Mouse (Mus musculus) embryo, embryonic 10 days (tissue): ENCODE results near the gene Usp39.

Experiments used
- DNase-seq: peaks from one replicate; pipeline ENCODE4 v3.0.0-alpha.2; 2015; ENCODE audit warnings: low spot score

Usp39 gene

DNA sequence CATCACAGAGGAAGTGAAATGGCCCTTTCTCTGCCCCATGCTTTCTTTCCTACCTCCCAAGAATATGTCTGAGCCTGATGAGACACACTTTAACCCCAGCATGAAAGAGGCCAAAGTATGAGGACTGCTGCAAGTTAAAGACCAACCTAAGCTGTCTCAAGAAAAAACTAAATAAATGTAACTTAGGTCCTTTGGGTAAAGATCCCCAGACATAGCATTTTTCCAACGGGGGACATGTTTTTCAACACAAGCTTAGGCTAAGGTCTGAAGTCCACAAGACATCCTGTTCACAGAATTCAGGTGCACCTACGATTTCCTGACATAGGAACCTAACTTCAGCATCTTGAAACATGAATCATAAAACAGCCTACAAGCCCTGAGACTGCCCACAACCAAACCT lies 5.2 kb upstream of the Usp39 start:
- DNase-seq = no peak

DNA sequence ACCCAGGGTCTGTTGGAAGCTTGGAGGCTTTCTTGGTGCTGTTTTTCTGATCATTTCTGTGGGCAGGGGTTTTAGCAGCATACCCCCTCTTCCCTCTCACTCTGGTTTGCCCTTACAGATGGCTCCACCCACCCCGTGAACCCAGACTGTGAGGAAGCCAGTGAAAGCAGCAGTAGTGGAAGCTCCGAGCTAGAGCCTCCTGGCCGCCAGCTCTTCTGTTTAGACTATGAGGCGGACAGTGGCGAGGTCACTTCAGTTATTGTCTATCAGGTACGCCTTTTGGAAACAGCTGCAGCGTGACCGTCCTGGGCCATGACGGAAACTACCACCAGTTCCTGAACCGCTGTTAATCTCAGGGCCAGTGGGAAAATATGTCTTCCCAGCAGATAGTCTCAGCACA lies 3.4 kb upstream of the Usp39 start:
- no peak for DNase-seq

GRCm38 (mm10) chr6:72347166-72347941 lies 2.4 kb upstream of the Usp39 start, which contains the start of gene 0610030E20Rik:
Gene 0610030E20Rik, plus strand, starts transcription at chr6:72347317.
- DNase-seq = peak; percentile 90

- DNase-seq = no peak
Observed at GRCm38 (mm10) chr6:72346261-72346660, 1.3 kb upstream of the Usp39 start.

DNA sequence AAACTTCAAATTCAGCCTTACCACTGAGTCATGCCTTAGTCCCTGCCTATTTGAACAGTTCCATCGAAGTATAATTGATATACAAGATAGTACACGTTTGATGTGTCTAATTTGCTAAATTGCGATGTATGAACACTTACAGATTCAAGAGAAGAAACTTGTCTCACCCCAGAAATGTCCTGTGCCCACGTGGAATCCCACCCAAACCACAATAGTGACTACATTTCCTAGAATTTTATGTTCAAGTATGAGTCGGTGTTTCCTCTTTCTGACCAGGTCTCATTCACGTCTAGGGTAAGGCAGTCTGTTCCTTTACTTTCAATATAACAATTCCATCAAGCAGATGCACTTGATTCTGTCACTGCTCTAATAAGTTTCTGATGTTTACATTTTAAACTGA lies 649 bp upstream of the Usp39 start:
- no peak for DNase-seq

GRCm38 (mm10) chr6:72344396-72345073 lies 449 bp downstream of the Usp39 start:
- DNase-seq = no peak

GRCm38 (mm10) chr6:72340481-72340880 lies 4.5 kb downstream of the Usp39 start:
- DNase-seq = no peak

DNA sequence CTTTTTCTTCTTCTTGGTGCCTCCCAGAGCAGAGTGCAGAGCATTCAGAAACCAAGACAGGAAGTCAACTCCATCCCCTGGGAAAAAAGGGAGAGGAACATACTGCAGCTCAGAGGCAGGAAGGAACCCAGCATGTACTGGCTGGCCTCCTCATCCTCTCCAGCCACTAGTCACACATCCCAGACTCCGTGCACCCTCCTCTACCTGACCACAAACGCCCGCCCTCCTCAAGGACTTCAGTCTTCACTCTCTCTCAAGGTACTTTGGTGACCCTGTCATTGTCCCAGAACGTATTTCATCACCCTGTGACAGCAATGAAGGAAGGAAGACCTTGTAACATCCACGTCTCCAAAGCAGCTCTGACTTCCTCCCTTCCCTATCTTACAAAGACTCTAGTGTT lies 11.9 kb downstream of the Usp39 start:
- DNase-seq = no peak

DNA sequence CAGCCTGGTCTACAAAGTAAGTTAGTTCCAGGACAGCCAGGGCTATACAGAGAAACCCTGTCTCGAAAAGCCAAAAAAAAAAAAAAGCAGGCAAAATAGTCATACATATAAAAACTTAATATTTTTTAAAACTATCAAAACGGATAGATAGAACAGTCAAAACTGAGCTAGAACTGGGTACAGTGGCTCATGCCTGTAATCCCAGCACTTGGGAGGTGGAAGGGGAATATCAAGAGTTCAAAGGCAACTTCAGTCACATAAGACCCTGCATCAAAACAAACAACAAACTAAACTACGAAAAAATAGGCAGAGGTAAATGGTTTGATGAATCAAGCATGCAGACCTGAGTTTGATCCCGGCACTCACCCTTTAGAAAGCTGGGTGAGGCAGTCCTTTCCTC lies 14.9 kb downstream of the Usp39 start:
- DNase-seq = no peak

DNA sequence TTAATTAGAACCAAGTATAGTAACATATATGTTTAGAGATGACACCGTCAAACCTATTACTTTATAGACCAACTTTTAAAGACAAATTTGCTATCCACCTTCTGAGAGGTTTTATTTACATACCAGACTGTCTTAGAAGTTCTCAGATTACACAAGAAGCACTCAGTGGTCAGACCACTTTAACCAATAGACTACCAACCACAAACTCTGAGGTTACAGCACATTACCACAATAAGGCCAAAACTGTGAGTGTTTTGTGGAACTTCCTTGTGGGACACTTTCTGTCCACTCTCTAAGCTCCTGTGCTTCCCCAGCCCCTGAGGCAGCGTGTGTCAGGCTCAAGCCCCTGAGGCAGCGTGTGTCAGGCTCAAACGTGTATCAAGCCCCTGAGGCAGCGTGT lies 16.0 kb downstream of the Usp39 start:
- DNase-seq = no peak

- DNase-seq = peak; percentile 19
Observed at GRCm38 (mm10) chr6:72326274-72326673, 18.7 kb downstream of the Usp39 start.

- DNase-seq = no peak
Observed at GRCm38 (mm10) chr6:72323786-72324508, 21.0 kb downstream of the Usp39 start.

GRCm38 (mm10) chr6:72322936-72323335 lies 22.0 kb downstream of the Usp39 start:
- no peak for DNase-seq

DNA sequence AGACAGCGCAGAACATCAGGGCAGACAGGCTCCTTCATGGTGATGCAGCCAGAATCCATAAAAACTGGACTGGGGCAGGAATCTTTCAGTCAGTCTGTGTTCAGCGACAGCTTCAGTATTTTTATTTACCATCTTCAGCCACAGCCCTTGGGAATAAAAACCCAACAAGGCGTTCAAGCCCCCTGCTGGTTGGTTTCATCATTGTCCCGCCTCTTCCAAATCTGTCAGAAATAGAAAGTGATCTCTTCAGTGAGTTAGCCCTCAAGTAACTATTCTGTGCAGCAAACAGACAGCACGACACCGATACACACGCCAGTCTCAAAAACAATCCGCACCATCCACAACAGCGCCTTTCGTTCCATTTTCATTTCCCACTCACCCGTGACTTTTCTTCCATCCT lies 26.0 kb downstream of the Usp39 start:
- peak; percentile 23 for DNase-seq

DNA sequence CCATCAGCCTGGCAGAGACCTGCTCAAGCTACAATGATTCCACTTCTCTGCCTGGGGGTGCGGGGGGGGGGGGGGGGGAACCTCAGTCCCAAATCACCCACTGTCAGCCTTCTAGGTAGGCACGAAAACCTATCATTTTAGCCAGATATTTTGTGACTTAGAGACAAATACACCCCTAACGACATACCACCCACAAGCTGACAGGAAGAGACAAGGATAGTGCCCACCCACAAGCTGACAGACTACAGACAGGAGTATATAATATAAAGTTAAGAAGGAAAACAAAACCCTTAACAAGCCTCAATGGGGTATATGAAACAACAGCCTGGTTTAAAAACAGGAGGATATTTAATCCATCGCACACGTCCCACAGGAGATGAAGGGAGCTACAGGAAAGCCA lies 26.5 kb downstream of the Usp39 start:
- DNase-seq = no peak

DNA sequence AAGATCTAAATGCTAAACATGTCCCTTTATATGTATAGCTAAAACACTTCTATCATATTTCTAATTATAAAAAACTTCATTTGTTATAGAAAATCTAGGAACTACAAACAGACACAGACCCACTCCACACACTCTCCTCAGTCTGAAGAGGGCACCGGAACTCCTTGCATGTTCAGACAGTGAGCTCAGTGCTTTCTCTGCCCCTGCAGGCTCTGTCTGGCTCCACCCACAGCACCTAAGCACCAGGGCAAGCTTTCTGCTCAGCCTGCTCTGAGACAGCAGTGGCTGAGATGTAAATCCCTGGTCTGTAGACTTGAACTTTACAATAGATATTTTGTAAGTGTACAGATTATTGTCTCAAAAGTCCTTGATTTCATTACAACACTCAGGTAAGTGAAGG lies 28.9 kb downstream of the Usp39 start:
- DNase-seq = no peak

GRCm38 (mm10) chr6:72315384-72315783 lies 29.6 kb downstream of the Usp39 start:
- no peak for DNase-seq

- DNase-seq = no peak
Observed at GRCm38 (mm10) chr6:72313124-72313867, 31.7 kb downstream of the Usp39 start.

DNA sequence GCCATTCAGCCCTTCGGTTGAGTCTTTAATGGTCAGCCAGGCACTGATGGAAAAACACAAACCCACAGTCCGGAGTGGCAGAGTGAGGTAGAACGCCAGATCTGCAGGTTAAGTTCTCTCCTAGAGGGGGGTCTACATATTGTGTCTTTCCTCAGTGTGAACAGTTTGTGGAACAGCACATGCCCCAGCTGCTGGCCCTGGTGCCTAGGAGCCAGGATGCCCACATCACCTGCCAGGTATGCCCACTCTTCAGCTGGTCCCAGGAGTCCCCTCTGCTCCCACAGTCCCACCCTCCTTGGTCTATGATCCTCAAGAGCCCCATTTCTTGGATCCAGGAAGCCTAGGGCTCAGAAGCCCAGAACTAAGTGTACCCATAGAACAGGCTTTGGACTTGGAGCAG lies 32.8 kb downstream of the Usp39 start:
- DNase-seq = no peak

DNA sequence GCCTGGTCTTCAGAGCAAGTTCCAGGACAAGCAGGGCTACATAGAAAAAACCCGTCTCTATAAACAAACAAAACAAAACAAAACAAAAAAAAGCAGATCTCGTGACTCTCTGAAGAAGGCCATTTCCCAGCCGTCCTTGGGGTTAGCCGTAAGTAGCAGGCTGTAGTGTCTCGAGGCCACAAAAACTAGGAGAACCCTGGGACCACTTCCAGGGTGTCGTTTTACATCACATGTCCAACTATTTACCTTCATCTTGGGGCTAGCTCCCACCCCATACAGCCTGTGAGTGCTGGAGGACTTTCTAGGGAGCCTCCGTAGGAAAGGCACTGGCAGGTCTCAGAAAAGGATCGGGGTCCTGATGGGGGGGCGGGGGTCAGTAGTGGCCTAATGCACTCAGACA lies 41.5 kb downstream of the Usp39 start:
- no peak for DNase-seq

GRCm38 (mm10) chr6:72302349-72302925 lies 42.5 kb downstream of the Usp39 start:
- no peak for DNase-seq

GRCm38 (mm10) chr6:72297825-72298224 lies 47.2 kb downstream of the Usp39 start:
- no peak for DNase-seq
